In genomic region chr10:44528291-44529082, GRCm38 (mm10) we compare ENCODE assay signal across 8 mouse cellular contexts. TPM values are rescaled to one million over a fixed set of nuclear protein-coding genes. Genes with fewer than 3 reads are reported as not detected.
DNase-seq lines count a peak whose midpoint lies in the region; ATAC-seq and TF ChIP-seq lines count a peak whose summit lies in the region.

Gene Prdm1 (minus strand): TSS chr10:44528501.

- peaks cover 6% of the 10 kb centered on the region; the same call in 1 of the 2 replicates for H3K4me1 ChIP-seq in lung, embryonic 14.5 days (ENCODE audit: insufficient read depth)
- peaks cover 3% of the 10 kb centered on the region; the same call in 1 of the 2 replicates for H3K4me1 ChIP-seq in brown adipose tissue, adult 24 weeks (ENCODE audit: control insufficient read depth, insufficient read depth, insufficient read length, low read length)
- H3K4me1 ChIP-seq in hindbrain, embryonic 14.5 days (replicated peaks; ENCODE audit: control insufficient read depth, insufficient read depth, low read length): peaks cover 6% of the 10 kb centered on the region; the same call in 1 of the 2 replicates
- peaks cover 26% of the 10 kb centered on the region for H3K4me1 ChIP-seq in midbrain, embryonic 10.5 days

- WGBS in lung, embryonic 14.5 days: 2% methylated on average over 25 of the region's 25 CpGs
- WGBS in hindbrain, embryonic 14.5 days: 3% methylated on average over 25 of the region's 25 CpGs
- WGBS in midbrain, embryonic 10.5 days: 2% methylated on average over 25 of the region's 25 CpGs

- H3K36me3 ChIP-seq in lung, embryonic 14.5 days (ENCODE audit: insufficient read depth): no peaks in the 10 kb centered on the region
- no peaks in the 10 kb centered on the region for H3K36me3 ChIP-seq in hindbrain, embryonic 14.5 days (replicated peaks; ENCODE audit: control insufficient read depth, insufficient read depth)
- H3K36me3 ChIP-seq in midbrain, embryonic 10.5 days: no peaks in the 10 kb centered on the region

- peak; percentile 21 for DNase-seq in lung, embryonic 14.5 days
- no peak for DNase-seq in lung, postnatal 14 days
- DNase-seq in hindbrain, embryonic 14.5 days (ENCODE audit: low spot score): no peak
- DNase-seq in midbrain, embryonic 10.5 days (ENCODE audit: low spot score): peak; percentile 35
- DNase-seq in c-Kit-positive CD71-positive TER-119-positive erythroid progenitor cells, embryonic 14.5 days (ENCODE audit: low spot score): no peak
- DNase-seq in layer of hippocampus, postnatal 14 days (ENCODE audit: low spot score in 2 of 2): no peak
- no peak for DNase-seq in layer of hippocampus, adult 11-12 months (ENCODE audit: low spot score)

- H3K9ac ChIP-seq in lung, embryonic 14.5 days: 0 out of 2 replicates have a peak within 1 kb of the TSS, but pooled peaks have one; percentile 2
- H3K9ac ChIP-seq in hindbrain, embryonic 14.5 days: 0 out of 2 replicates have a peak within 1 kb of the TSS, but pooled peaks have one; percentile 40

- peak within 1 kb of the TSS; percentile 78 for H3K4me2 ChIP-seq in lung, embryonic 14.5 days
- peak within 1 kb of the TSS; percentile 72 for H3K4me2 ChIP-seq in hindbrain, embryonic 14.5 days (replicated peaks)

- no peak within 1 kb of the TSS for H3K27ac ChIP-seq in lung, embryonic 14.5 days (ENCODE audit: low read depth)
- no peak within 1 kb of the TSS for H3K27ac ChIP-seq in brown adipose tissue, adult 24 weeks (replicated peaks; ENCODE audit: low read depth, low read length)
- no peak within 1 kb of the TSS for H3K27ac ChIP-seq in hindbrain, embryonic 14.5 days
- H3K27ac ChIP-seq in midbrain, embryonic 10.5 days (replicated peaks): no peak within 1 kb of the TSS

- peaks cover 44% of the 10 kb centered on the region for H3K27me3 ChIP-seq in lung, embryonic 14.5 days (ENCODE audit: insufficient read depth, low read length)
- H3K27me3 ChIP-seq in hindbrain, embryonic 14.5 days (ENCODE audit: control insufficient read depth, insufficient read depth, low read length): peaks cover 69% of the 10 kb centered on the region
- H3K27me3 ChIP-seq in midbrain, embryonic 10.5 days (ENCODE audit: low read depth, poor library complexity, severe bottlenecking): peaks cover 100% of the 10 kb centered on the region

- no peaks in the 10 kb centered on the region for H3K9me3 ChIP-seq in lung, embryonic 14.5 days (ENCODE audit: low read depth, low read length)
- no peaks in the 10 kb centered on the region for H3K9me3 ChIP-seq in hindbrain, embryonic 14.5 days (ENCODE audit: control insufficient read depth, low read length)
- H3K9me3 ChIP-seq in midbrain, embryonic 10.5 days (replicated peaks): no peaks in the 10 kb centered on the region

- no peak for TF ChIP-seq CTCF in lung, embryonic 14.5 days (IDR thresholded peaks at IDR 0.05; ENCODE audit: low read depth)

- ATAC-seq in lung, embryonic 14.5 days (ENCODE audit: insufficient read depth): 0 out of 2 replicates have a peak, but pooled peaks have one; percentile 15
- ATAC-seq in hindbrain, embryonic 14.5 days (ENCODE audit: low FRiP score): no peak

- peak within 1 kb of the TSS; percentile 54 for H3K4me3 ChIP-seq in lung, embryonic 14.5 days (ENCODE audit: low read depth, low read length)
- H3K4me3 ChIP-seq in brown adipose tissue, adult 24 weeks (ENCODE audit: insufficient read depth, low read depth, low read length): peak within 1 kb of the TSS; percentile 86
- H3K4me3 ChIP-seq in hindbrain, embryonic 14.5 days (replicated peaks; ENCODE audit: low read length): peak within 1 kb of the TSS; percentile 48
- H3K4me3 ChIP-seq in midbrain, embryonic 10.5 days: peak within 1 kb of the TSS; percentile 64

RNA-seq across cellular contexts. Expression of gene Prdm1, which starts in this region (rescaled TPM):
- 2.6 and 2.7 TPM in 2 replicates for polyA plus RNA-seq in lung, embryonic 14.5 days (2014; fragmentation: Nextera tagmentation; extraction: Ambion mirVana)
- polyA plus RNA-seq in brown adipose tissue, adult 24 weeks (2012; ENCODE audit: insufficient read depth, insufficient read length, missing spikeins): 0.83 TPM in 1 of 2 replicates, not detected in the other
- 0.80 and 0.86 TPM in 2 replicates for polyA plus RNA-seq in hindbrain, embryonic 14.5 days (2014; fragmentation: Nextera tagmentation; extraction: Ambion mirVana)
- 1.1 and 1.7 TPM in 2 replicates for polyA plus RNA-seq in midbrain, embryonic 10.5 days (2016; fragmentation: Nextera tagmentation; extraction: Ambion mirVana)
- total RNA-seq in layer of hippocampus, postnatal 14 days (2021): 1 to 10 TPM in 1 of 2 experiments, under 1 TPM in 1; 0.98 to 1.2 TPM

Comparison
In these comparisons a context has a peak if more than half of its experiments do, and no peak if none do; other contexts are left out.
1. DNase-seq: peak in lung, embryonic 14.5 days (single experiment) and midbrain, embryonic 10.5 days (single experiment); none in lung, postnatal 14 days (single experiment), hindbrain, embryonic 14.5 days (single experiment), c-Kit-positive CD71-positive TER-119-positive erythroid progenitor cells, embryonic 14.5 days (single experiment), layer of hippocampus, postnatal 14 days (0 of 2) and layer of hippocampus, adult 11-12 months (single experiment).
2. Peak in every context shown above with its lines, with median percentiles within 50 percentile points of each other: H3K4me3 ChIP-seq.